Mouse (Mus musculus) neural tube, embryonic 11.5 days (tissue): ENCODE data around the gene Fam171a1. TPM values are rescaled to one million over a fixed set of nuclear protein-coding genes. Genes with fewer than 3 reads are reported as not detected.

Experiments
- ATAC-seq: fragments of 200-750 bp; cut with Nextera tagmentation; 2 replicates; pipeline ENCODE4 v1.8.0; 2017; ENCODE audit warnings: moderate number of reproducible peaks, mild to moderate bottlenecking, moderate TSS enrichment, moderate library complexity; ENCODE audit not compliant: insufficient read depth, low FRiP score, low TSS enrichment
- DNase-seq: peaks from one replicate; pipeline ENCODE4 v3.0.0-alpha.2; 2015; ENCODE audit warnings: low spot score
- H3K27ac ChIP-seq: fragments of 300-500 bp; sonication (generic); 2 replicates; pipeline ENCODE4 v1.5.1; 2014; ENCODE audit warnings: low read depth, mild to moderate bottlenecking, low read length
- H3K27me3 ChIP-seq: fragments of 300-500 bp; sonication (generic); 2 replicates; pipeline ENCODE4 v1.6.1; 2014; ENCODE audit warnings: mild to moderate bottlenecking, low read length, mixed read lengths; ENCODE audit not compliant: control insufficient read depth, insufficient read depth
- H3K36me3 ChIP-seq: fragments of 300-500 bp; sonication (generic); 2 replicates; pipeline ENCODE4 v1.6.1; 2014; ENCODE audit warnings: mild to moderate bottlenecking, low read length, moderate library complexity, mixed read lengths; ENCODE audit not compliant: control insufficient read depth, insufficient read depth
- H3K4me1 ChIP-seq: fragments of 300-500 bp; sonication (generic); 2 replicates; pipeline ENCODE4 v1.6.1; 2014; ENCODE audit warnings: low read length, mixed read lengths; ENCODE audit not compliant: control insufficient read depth, insufficient read depth
- H3K4me2 ChIP-seq: fragments of 300-500 bp; sonication (generic); 2 replicates; pipeline ENCODE4 v1.6.1; 2014; ENCODE audit warnings: low read depth, mild to moderate bottlenecking, moderate library complexity
- H3K4me3 ChIP-seq: fragments of 300-500 bp; sonication (generic); 2 replicates; pipeline ENCODE4 v1.5.1; 2014; ENCODE audit warnings: low read depth, low read length
- H3K9ac ChIP-seq: fragments of 300-500 bp; sonication (generic); 2 replicates; pipeline ENCODE4 v1.6.1; 2014; ENCODE audit warnings: mild to moderate bottlenecking, low read length
- H3K9me3 ChIP-seq: fragments of 300-500 bp; sonication (generic); 2 replicates; pipeline ENCODE4 v1.6.1; 2016; ENCODE audit warnings: low read length; ENCODE audit not compliant: control insufficient read depth
- WGBS: fragments of 180-500 bp; shearing (Covaris S2); extraction: QIAGEN DNeasy Blood & Tissue Kit; methylation state at CpG from one replicate; pipeline ENCODE4 v1.1.7; 2014; 5-methylcytosine and 5-hydroxymethylcytosine counted together
- polyA plus RNA-seq: library from polyadenylated mRNA; unstranded; fragments of >200 nt; fragmentation: Nextera tagmentation; extraction: Ambion mirVana; gene quantifications from 2 replicates; pipeline ENCODE4 v1.2.1, GENCODE M21; 2014

Gene Fam171a1
- polyA plus RNA-seq, 1 experiment from 2014 or later, result 52.4 TPM

DNA sequence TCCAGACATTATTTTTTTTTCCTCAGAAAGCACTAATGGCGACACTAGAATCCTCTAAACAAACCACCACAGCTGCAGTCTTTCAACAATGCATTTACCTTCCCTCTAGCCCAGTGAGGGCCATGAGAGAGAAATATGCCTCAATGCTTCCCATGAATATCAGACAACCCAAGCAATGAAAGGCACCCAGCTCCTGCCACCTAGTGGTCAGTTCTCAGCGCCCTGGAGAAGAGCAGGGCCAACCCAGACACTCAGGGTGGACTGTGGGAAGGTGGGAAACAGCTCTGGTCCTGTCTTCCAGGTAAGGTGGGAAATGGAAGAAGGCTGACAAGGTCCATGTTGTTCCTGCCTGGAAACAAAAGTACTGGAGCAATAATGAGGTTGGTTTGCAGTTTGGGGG, 115.0 kb downstream of the Fam171a1 start:
- H3K27ac ChIP-seq, result no peak overlapping the region
- no peak overlapping the region for H3K9ac ChIP-seq
- H3K36me3 ChIP-seq, result peaks cover 3% of the 10 kb centered on the region; the same call in 1 of the 2 replicates
- no peak overlapping the region for H3K4me3 ChIP-seq
- H3K4me2 ChIP-seq, result no peak overlapping the region
- DNase-seq (peak; percentile 66), ATAC-seq (peak; percentile 87)
- H3K4me1 ChIP-seq, result no peaks in the 10 kb centered on the region
- WGBS, result 13% methylated on average over 2 of the region's 2 CpGs
- no peaks in the 10 kb centered on the region for H3K9me3 ChIP-seq
- H3K27me3 ChIP-seq, result no peaks in the 10 kb centered on the region

DNA sequence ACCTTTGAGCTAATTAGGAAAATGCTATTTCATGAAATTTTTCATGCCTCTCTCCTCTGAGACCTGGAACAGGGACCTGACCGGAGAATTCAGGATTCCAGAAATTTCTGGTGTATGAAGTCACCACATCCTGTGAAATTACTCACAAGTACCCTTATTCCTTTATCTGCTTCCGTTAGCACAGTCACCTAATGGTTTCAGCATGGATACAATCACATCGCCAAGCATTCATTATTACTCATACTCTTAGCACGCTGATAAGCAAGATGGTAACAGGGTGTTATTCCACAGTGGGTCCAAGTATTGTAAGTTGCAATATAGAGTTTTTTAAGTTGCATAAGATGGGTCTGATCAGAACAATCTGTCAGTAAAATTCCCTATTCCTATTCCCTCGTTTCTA, 125.2 kb downstream of the Fam171a1 start:
- ATAC-seq, result no peak

DNA sequence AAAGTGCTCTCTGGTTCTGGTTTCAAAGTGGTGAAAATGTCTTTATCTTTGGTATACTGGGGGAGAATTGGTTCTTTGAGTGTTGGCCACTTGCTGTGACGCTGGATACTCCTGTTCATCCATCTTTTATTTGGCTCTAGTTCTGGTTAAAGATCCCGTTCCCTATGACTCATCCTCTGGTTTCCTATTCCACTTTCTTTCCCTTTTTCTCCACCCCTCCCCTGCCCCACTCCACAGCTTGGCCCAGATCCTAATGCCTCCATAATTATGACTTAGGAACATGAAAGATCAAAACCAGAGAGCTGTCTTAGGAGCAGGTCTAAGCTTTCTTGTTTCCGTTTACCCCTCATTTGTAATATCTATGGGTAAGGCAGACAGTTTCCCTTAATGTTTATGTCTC, 130.2 kb downstream of the Fam171a1 start:
- no peak overlapping the region for H3K4me3 ChIP-seq
- H3K9me3 ChIP-seq, result no peaks in the 10 kb centered on the region
- H3K27me3 ChIP-seq, result no peaks in the 10 kb centered on the region
- no peak for DNase-seq
- H3K27ac ChIP-seq, result no peak overlapping the region
- no peaks in the 10 kb centered on the region for H3K36me3 ChIP-seq
- ATAC-seq, result no peak
- 75% methylated on average over 3 of the region's 3 CpGs for WGBS
- H3K4me1 ChIP-seq, result no peaks in the 10 kb centered on the region
- no peak overlapping the region for H3K4me2 ChIP-seq
- no peak overlapping the region for H3K9ac ChIP-seq

More for the DNA sequence above, 125.2 kb downstream of the Fam171a1 start:
- no peak overlapping the region for H3K27ac ChIP-seq
- no peak for DNase-seq
- H3K4me3 ChIP-seq, result no peak overlapping the region
- H3K27me3 ChIP-seq, result no peaks in the 10 kb centered on the region
- H3K9ac ChIP-seq, result no peak overlapping the region
- H3K9me3 ChIP-seq, result no peaks in the 10 kb centered on the region
- H3K4me1 ChIP-seq, result no peaks in the 10 kb centered on the region
- H3K36me3 ChIP-seq, result no peaks in the 10 kb centered on the region
- no peak overlapping the region for H3K4me2 ChIP-seq
- 83% methylated on average over 5 of the region's 5 CpGs for WGBS

DNA sequence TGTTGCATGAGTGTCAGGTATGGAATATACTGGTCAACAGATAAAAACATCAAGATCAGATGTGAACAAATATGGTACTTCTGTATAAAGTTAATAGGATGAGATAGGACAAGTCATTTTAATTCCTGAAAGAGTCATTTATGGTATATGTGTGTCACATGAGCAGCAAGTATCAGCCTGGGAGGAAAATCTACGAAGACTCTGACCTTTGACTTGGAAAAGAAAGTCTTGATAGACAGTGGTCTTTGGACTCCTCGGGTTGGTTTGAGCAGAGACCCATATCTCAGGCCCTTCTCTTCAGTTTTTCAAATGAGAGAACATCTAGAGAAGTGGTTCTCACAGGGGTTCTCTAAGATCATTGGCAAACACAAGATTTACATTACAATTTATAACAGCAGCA, 137.3 kb downstream of the Fam171a1 start:
- Histone ChIP-seq H3K27me3 (no peaks in the 10 kb centered on the region), H3K4me3 (no peak overlapping the region), H3K36me3 (no peaks in the 10 kb centered on the region), H3K9ac (no peak overlapping the region), H3K9me3 (no peaks in the 10 kb centered on the region), H3K27ac (no peak overlapping the region), H3K4me2 (no peak overlapping the region), H3K4me1 (no peaks in the 10 kb centered on the region)
- WGBS, result 83% methylated on average over 2 of the region's 2 CpGs
- DNase-seq (no peak), ATAC-seq (no peak)

DNA sequence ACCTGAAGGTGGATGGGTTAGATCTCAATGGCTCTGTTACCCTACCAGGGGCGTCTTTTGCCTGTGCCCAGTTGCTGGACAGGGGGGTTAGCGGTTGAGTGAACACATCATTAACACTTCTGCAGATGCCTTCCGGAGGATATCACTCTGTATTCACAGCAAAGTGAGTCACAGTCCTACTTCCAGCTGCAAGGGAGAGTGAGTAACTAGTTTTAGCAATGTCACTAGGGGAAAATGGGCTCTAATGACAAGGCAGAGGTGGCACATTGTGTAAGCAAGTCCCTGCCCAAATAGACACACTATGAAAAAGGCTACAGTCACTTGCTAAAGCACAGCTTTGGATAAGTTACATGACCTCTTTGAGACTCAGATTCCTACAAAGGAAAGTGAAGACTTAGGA, 152.4 kb downstream of the Fam171a1 start:
- no peak for ATAC-seq
- 84% methylated on average over 3 of the region's 3 CpGs for WGBS

DNA sequence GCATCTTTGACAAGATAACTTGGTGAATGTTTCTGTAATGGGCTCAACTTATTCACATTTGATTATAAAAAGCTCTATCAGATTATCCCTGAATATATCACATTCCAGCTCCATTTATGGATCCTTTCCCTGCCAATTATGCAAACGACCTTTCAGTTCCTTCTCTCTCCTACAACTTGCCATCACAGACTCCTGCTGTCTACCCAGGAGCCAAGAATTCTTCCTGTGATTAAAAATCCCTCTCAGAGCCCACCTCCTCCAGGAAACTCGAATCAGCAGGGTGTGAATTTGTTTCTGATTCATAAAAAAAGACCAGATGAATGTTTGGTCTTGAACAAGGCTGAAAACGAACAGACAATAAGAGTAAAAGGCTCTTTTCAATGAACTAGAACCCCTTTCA, 153.9 kb downstream of the Fam171a1 start:
- 43% methylated on average over 3 of the region's 3 CpGs for WGBS
- Histone ChIP-seq H3K27me3 (no peaks in the 10 kb centered on the region), H3K4me1 (no peaks in the 10 kb centered on the region), H3K27ac (no peak overlapping the region), H3K9me3 (no peaks in the 10 kb centered on the region), H3K36me3 (no peaks in the 10 kb centered on the region), H3K9ac (no peak overlapping the region), H3K4me3 (no peak overlapping the region), H3K4me2 (no peak overlapping the region)
- DNase-seq, result no peak
- no peak for ATAC-seq

More for the DNA sequence above, 152.4 kb downstream of the Fam171a1 start:
- H3K36me3 ChIP-seq, result no peaks in the 10 kb centered on the region
- no peaks in the 10 kb centered on the region for H3K4me1 ChIP-seq
- no peak overlapping the region for H3K9ac ChIP-seq
- DNase-seq, result no peak
- no peaks in the 10 kb centered on the region for H3K9me3 ChIP-seq
- no peak overlapping the region for H3K4me3 ChIP-seq
- H3K27me3 ChIP-seq, result no peaks in the 10 kb centered on the region
- no peak overlapping the region for H3K27ac ChIP-seq
- H3K4me2 ChIP-seq, result no peak overlapping the region

DNA sequence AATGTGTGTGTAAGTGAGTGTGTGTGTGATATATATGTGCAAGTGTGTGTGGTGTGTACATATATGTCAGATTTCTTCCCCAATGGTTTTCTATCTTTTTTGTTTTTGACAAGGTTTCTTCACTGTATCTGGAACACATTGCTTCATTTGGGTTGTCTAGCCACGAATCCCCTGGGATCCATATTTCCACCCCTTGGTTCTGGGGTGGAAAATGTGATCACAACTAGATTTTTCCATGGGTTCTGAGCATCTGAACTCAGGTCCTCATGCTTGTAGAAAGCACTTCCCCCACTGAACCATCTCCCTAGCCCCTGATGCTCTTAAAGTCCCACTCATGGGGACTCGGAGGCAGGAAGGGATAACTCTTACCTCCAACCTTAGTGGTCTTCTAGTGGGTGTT, 159.3 kb downstream of the Fam171a1 start:
- Histone ChIP-seq H3K36me3 (no peaks in the 10 kb centered on the region), H3K4me2 (no peak overlapping the region), H3K9ac (no peak overlapping the region), H3K9me3 (no peaks in the 10 kb centered on the region), H3K4me3 (no peak overlapping the region), H3K27ac (no peak overlapping the region), H3K4me1 (no peaks in the 10 kb centered on the region), H3K27me3 (no peaks in the 10 kb centered on the region)
- ATAC-seq, result no peak
- WGBS, result 85% methylated on average over 2 of the region's 2 CpGs
- DNase-seq, result no peak

DNA sequence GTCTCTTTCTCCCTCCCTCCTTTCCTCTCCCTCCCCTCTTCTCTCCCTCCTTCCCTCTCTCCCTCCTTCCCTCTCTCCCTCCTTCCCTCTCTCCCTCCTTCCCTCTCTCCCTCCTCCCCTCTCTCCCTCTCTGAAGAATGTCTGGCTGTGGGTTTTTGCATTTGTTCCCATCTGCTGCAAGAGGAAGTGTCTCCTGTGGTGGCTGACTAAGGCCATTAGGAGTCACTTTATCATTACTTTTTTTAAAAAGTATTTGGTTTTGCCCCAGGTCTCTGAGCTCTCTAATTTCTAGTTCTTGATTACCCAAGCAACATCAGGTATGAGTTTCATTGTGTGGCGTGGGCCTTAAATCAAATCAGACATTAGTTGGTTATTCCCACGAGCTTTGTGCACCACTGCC, 162.1 kb downstream of the Fam171a1 start:
- no peak overlapping the region for H3K9ac ChIP-seq
- ATAC-seq (no peak), DNase-seq (no peak)
- H3K4me1 ChIP-seq, result no peaks in the 10 kb centered on the region
- no peaks in the 10 kb centered on the region for H3K9me3 ChIP-seq
- 73% methylated on average over 2 of the region's 2 CpGs for WGBS
- H3K4me2 ChIP-seq, result no peak overlapping the region
- H3K27me3 ChIP-seq, result no peaks in the 10 kb centered on the region
- no peak overlapping the region for H3K27ac ChIP-seq
- H3K36me3 ChIP-seq, result no peaks in the 10 kb centered on the region
- no peak overlapping the region for H3K4me3 ChIP-seq
